Mouse (Mus musculus): Measurements from ENCODE around the gene Ipo4.

DNA sequence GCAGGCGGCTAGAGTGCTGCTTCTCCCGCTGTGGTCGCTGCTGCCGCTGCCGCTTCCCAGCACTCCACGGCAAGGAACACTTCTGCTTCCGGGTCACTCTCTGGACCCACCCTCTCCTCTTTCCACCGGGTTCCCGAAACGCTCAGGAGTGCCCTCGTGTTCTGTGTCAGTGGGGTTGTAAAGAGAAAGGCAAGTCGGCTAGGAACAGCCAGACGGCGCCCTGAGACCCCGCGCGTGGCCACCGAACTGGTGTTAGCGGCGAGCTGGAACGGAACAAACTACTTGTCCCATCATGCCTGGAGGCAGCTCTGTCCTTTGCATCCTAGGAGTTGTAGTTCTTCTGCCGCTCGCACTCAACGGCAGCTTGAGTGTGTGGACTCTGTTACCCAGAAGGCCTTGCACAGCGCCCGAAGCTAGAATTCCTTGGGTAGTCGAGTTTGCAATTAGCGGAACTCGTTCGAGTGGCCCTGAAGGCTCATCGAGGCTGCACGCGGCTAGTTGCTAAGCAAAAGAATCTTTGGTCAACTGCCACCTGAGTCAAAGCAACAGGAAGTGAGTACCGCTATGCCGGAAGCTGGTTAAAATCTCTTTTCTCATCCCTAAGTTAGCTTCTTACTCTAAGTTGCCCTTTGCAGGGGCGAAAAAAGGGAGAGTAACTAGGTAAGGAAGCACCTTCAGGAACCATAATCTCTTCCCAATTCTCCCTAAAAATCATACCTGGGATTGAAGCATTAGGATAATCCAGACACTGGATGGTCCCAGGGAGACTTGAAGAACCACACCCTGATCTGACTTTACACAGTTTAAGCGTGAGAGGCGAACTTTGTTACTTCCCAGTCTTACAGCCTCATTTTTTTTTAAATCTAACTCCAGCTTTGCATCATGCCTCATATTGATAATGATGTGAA is 36.3 kb upstream of the Ipo4 start, which contains the start of the genes Gmpr2 and Nedd8:
- TF ChIP-seq CTCF (conservative IDR thresholded peaks at IDR 0.05; ENCODE audit: low read length) (no peak), NANOG (IDR thresholded peaks at IDR 0.05; ENCODE audit: borderline replicate concordance, low read length) (no peak), POU5F1 (IDR thresholded peaks at IDR 0.05; ENCODE audit: borderline replicate concordance, low read length) (no peak)

Measured in E14TG2a.4 (cell line).